Mouse (Mus musculus): ENCODE measurements around the gene Brpf3. TPM values are rescaled to one million over a fixed set of nuclear protein-coding genes. Genes with fewer than 3 reads are reported as not detected.
A peak's percentile ranks its signal among the peaks of the same experiment; 100 is the strongest.

Gene Brpf3
- total RNA-seq, 2 experiments from 2014 or later, result 31.8 to 35.7 TPM

GRCm38 (mm10) chr17:28870435-28870834 is 69.5 kb downstream of the Brpf3 start:
- DNase-seq (ENCODE audit: low spot score in 2 of 2), result no peak

- DNase-seq (ENCODE audit: low spot score in 2 of 2), result no peak
These were observed 70.9 kb downstream of the Brpf3 start for GRCm38 (mm10) chr17:28871831-28872230.

GRCm38 (mm10) chr17:28872322-28872721 is 71.4 kb downstream of the Brpf3 start:
- DNase-seq (ENCODE audit: low spot score in 2 of 2), result no peak

- DNase-seq (ENCODE audit: low spot score in 2 of 2), result no peak
These were observed 73.3 kb downstream of the Brpf3 start for GRCm38 (mm10) chr17:28874216-28874615.

DNA sequence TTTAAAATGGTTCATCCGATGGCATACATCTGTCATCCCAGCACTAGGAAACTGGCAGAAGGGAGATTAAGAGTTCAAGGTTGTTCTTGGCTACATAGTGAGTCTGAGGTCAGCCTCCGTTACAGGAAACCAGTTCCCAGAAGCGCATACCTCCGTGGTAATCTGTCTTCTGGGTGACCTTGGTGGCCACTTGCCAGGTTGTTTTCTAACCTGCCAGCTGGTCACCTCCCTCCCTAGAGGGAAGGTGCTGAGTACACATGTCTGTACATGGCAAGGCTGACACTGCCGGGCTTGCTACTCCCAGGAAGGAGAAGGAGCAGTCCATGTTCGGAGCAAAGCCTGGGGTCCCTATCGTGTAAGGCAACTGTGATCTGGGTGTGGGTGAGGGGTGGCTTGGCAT is 73.9 kb downstream of the Brpf3 start:
- no peak for DNase-seq (ENCODE audit: low spot score in 2 of 2)

- DNase-seq (ENCODE audit: low spot score in 2 of 2), result peak; percentile 68 to 77
These were observed 74.4 kb downstream of the Brpf3 start for GRCm38 (mm10) chr17:28875316-28875715.

- DNase-seq (ENCODE audit: low spot score in 2 of 2), result no peak
These were observed 75.4 kb downstream of the Brpf3 start for GRCm38 (mm10) chr17:28876331-28876730.

GRCm38 (mm10) chr17:28876821-28877220 is 75.9 kb downstream of the Brpf3 start:
- DNase-seq (ENCODE audit: low spot score in 2 of 2), result peak in 1 of 2 experiments; percentile 40

DNA sequence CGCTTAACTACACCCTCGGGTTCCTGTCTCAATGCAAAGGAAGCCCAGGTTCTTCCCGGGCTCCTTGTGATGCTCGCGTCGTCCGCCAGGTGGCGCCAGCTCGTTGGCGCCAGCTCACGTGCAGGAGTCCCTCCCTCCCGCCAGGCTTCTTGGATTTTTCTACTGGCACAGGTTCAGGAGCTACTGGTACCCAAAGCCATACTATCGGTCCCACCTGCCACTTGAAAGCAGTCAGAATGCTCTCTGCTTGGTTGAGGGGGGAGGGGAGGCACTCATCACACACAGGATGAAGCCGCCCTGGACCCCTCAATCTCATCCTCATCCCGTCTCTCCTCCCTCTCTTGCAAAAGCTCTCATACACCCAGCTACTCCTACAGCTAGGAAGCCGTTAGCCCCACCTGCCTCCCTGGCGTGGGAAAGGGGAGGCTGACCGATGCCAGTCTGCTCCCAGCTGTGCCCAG is 79.1 kb downstream of the Brpf3 start:
- DNase-seq (ENCODE audit: low spot score in 2 of 2), result peak; percentile 65

- no peak for DNase-seq (ENCODE audit: low spot score in 2 of 2)
These were observed 81.4 kb downstream of the Brpf3 start for GRCm38 (mm10) chr17:28882316-28882715.

DNA sequence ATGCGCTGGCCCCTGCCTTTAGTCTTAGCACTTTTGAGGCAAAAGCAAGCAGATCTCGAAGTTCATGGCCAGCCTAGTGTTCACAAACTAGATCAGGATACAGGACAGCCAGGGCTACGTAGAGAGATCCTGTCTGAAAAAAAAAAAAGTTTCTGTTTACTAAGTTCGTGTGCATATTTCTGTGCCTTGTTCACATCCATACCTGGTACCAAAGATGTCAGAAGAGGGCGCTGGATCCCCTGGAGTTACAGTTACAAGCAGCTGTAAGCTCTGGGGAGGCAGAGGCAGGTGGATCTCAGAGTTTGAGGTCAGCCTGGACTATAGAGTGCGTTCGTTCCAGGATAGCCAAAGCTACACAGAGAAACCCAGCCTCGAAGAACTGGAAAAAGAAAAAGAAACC is 81.9 kb downstream of the Brpf3 start:
- no peak for DNase-seq (ENCODE audit: low spot score in 2 of 2)

DNA sequence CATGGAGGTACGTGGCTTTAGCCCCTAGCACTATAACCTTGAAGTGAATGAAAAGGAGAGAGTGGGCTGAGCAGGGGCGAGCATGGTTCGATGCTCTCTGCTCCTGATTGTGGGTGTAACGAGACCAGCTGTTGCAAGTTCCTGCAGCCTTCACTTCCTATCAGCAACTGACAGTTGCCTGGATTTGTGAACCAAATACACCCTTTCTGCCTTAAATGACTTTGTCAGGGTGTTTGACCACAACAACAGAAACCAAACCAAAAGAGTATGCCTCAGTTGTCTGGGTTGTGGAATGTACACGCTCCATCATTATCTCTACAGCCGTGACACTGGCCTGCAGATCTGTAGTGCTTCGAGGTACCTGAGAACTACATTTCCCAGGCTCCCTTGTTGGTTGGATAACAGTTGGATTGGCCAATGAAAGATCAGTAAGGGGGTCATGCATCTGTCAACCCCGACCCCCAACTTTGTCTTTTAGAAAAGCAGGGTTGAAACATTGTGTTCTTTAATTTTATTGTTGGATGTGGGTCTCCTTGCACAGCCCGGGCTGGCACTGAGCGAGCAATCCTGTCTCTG is 83.1 kb downstream of the Brpf3 start:
- no peak for DNase-seq (ENCODE audit: low spot score in 2 of 2)

GRCm38 (mm10) chr17:28885231-28885630 is 84.3 kb downstream of the Brpf3 start:
- DNase-seq (ENCODE audit: low spot score in 2 of 2), result no peak

- DNase-seq (ENCODE audit: low spot score in 2 of 2), result no peak
These were observed 85.4 kb downstream of the Brpf3 start for GRCm38 (mm10) chr17:28886266-28886665.

Other genes with a start within 250 kb of the Brpf3 start
- not detected for gene Clps, start 240.3 kb upstream of the Brpf3 start, total RNA-seq (2021)
- gene Lhfpl5, start 225.4 kb upstream of the Brpf3 start, total RNA-seq (2021), result 1 to 10 TPM; 2.7 to 3.4 TPM
- 10 to 100 TPM; 87.0 to 90.8 TPM for gene Srpk1, start 178.4 kb upstream of the Brpf3 start, total RNA-seq (2021)
- gene Slc26a8, start 110.9 kb upstream of the Brpf3 start, total RNA-seq (2021), result 1 to 10 TPM; 9.0 TPM
- 10 to 100 TPM; 66.5 to 68.1 TPM for gene Mapk14, start 109.8 kb upstream of the Brpf3 start, total RNA-seq (2021)
- 1 to 10 TPM; 1.4 to 2.3 TPM for gene AC170998.1, start 75.0 kb upstream of the Brpf3 start, total RNA-seq (2021)
- gene Mapk13, start 31.8 kb upstream of the Brpf3 start, total RNA-seq (2021), result 1 to 10 TPM; 1.0 to 1.5 TPM
- under 1 TPM; 0.18 to 0.26 TPM for gene Pnpla1, start 57.3 kb downstream of the Brpf3 start, total RNA-seq (2021)
- gene 4930539E08Rik, start 114.2 kb downstream of the Brpf3 start, total RNA-seq (2021), result 1 to 10 TPM; 3.2 to 3.8 TPM
- gene Pxt1, start 142.8 kb downstream of the Brpf3 start, total RNA-seq (2021), result not detected
- 10 to 100 TPM; 76.2 to 77.7 TPM for gene Kctd20, start 150.9 kb downstream of the Brpf3 start, total RNA-seq (2021)
- gene Stk38, start 206.9 kb downstream of the Brpf3 start, total RNA-seq (2021), result 10 to 100 TPM; 57.0 to 61.1 TPM
- 100 to 1,000 TPM; 127 to 160 TPM for gene Srsf3, start 231.5 kb downstream of the Brpf3 start, total RNA-seq (2021)